Mouse (Mus musculus): ENCODE measurements around the gene Gm17087.

Gm17087 gene

DNA sequence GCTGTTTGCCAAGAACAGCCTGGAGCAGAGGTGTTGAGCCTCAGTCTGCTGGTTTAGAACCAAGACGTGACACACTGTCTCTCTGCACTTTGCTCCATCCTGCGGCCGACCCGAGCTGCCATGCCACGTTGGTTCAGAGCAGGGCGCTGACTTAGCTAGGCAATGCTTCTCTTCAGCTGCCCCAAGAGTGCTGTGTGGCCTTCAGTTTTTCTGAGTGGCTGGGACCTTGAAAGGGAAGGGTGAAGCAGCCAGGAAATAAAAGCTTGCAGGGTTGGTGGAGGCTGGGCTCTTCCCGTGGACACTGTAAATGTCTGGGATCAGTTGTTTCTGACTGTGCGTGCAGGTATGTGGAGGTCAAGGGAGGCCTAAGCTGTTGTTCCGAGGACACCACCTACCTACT is 20.4 kb downstream of the Gm17087 start:
- DNase-seq (ENCODE audit: low read depth): no peak

DNA sequence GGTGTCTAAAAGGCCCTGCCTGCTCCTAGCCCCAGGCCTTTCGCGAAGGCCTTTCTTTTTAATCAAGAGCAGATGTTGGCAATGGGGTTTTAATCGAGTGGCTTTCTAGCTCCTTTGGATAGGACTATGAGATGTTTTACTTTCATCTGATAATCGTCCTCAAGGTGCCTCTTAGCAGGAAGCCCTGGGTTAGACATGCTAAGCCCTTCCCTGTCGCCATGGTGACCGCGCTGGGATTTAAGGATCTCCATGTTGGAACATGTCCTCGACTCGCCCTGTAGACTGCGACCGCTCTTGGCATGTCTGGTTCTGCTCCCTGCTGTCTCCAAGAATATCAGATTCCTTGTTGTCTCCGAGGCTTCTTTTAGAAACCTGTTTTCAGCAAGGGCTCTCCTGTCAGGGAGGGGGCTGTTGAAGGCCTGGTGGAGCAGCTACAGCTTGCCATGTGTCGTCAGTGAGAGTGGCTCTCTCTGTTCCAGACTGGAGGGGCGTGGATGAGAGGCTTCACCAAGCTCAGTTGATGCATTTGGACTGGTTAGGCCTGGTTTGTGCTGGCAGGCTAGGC is 24.7 kb downstream of the Gm17087 start:
- no peak for DNase-seq (ENCODE audit: low read depth)

DNA sequence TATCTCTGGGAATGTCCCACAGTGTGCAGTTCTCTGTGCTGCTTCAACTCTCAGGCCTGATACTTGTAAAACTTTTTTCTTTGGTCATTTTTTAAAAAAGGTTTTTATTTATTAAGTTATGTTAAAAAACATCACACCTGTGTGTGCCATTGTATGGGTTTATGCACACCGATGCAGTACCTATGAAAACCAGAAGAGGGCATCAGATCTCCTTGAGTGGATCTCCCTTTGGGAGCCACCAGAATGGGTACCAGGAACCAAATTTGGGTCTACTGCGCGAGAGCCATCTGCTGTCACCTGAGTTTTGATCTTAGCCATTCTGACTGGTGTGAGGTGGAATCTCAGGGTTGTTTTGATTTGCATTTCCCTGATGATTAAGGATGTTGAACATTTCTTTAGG is 28.6 kb downstream of the Gm17087 start:
- peak; percentile 52 for DNase-seq (ENCODE audit: low read depth)

DNA sequence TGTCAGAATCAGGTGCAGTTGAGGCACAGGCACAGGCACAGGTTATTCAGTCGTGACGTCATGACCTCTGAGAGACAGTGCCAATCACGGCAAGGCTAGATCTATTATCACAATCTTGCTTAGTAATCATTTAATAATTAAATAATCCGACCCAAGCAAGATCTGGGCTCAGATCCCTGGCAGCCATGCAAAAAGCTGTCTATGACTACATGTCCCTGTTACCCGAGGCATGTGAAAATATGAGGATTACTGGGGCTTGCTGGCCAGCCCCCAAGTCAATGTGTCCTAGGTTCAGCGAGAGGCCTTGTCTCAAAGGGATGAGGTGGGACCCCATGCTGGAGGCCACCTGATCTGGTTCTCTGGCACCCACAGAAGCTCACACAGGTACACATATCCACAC is 30.2 kb downstream of the Gm17087 start:
- DNase-seq (ENCODE audit: low read depth): no peak

DNA sequence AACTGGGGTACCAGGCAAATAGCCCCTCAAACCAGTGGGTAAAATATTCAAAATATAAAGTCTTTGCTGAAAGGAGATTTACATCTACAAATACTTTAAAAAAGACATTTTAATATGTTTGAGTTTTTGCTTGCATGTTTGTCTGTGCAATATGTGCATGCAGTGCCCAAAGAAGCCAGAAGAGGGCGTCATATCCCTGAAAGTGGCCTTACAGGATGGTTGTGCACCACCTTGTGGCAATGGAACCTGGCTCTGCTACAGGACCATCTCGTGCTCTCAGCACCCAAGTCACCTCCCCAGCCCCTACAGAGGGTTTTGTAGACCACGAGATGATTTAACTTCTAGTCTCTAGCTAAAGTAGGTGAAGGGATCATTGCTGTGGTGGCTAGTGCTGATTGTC is 32.9 kb downstream of the Gm17087 start:
- peak; percentile 14 for DNase-seq (ENCODE audit: low read depth)

DNA sequence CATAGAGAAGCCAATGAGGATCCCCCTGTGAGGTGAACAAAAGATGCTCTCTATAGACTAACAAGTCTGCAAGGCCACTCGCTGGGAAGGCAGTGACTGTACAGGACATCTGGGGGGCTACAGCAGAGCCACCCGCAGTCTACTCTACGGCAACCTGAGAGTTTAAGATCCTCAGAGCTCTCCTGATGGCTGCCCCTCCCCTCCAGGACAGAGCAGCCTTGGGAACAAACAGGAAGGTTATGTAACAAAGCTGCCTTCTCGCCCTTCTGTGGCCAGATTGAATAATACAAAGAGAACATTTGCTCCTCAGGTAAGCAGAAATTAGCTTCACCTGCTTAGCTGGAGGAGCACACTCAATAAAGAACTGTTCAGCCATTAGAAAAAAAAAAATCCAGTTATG is 34.1 kb downstream of the Gm17087 start:
- DNase-seq (ENCODE audit: low read depth): no peak

DNA sequence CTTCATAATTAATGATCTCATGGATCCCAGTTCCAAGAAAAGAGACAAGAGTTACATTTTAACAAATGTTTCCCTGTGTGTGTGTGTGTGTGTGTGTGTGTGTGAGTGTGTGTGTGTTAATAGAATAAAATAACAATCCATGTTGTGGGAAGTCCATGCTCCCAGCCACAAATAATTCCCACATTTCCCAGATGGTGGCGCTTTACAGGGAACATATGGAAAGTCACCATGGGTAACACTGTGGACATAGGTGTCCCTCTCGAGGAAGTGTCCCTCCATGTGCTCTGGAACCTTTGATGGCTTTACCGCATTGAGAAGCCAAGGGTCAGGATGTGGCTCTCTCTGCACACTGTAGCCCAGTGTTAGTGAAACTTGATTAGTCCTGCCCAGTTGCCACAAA is 38.1 kb downstream of the Gm17087 start:
- no peak for DNase-seq (ENCODE audit: low read depth)

DNA sequence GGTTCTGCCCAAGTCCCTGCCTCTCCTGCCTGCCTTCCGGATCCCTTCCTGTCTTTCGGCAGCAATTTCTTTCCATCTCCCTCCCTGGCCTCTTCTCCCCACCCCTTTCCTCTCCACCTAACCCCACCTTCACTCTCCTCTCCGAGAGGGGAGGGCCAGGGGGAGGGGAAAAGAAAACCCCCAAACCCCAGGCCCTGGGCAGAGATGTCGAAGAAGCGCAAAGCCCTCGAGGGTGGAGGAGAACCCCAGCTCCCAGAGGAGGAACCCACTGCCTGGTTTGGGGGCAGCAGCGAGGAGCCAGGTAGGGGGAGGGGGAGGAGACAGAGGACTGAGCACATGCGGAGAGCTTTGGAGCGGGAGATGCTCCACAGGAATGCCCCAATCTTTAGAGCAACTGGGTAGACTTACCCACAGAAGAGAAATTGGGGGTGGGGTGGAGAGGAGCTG is 39.9 kb downstream of the Gm17087 start:
- DNase-seq (ENCODE audit: low read depth): no peak

DNA sequence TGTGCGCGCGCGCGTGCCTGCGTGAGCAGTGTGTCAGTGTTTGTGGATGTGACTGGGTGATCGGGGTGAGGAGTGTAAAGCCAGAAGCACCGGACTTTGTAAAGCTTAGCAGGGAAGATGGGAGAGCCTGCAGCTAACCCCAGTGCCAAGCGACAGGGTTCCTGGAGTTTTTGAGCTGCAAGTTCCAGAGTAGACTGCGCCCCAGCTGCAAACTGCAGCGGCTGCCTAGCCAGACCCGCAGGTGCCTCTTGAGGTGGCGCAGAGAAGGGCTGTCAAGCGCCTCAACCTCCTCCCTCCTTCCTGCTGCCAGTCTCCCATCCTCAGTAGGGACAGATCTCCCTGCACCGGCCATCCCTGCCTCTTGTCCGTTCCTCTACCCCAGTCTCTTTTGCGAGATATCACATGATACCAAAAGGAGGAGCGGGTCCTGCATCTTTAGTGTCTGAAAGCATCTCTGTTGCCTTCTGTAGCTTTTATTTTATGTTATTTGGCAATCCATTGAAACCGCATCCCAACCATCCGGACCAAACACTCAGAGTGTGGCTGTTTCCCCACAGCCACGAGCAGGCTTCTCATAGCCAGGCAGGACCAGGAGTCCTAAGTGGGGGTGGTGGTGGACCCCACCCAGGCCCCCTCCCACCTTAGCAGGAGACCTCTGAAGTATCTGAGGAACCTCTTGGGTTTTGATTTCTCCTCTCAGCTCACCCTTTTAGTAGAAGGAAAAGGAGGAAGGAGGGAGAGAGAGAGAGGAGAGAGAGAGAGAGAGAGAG is 40.6 kb downstream of the Gm17087 start:
- DNase-seq (ENCODE audit: low read depth): no peak

DNA sequence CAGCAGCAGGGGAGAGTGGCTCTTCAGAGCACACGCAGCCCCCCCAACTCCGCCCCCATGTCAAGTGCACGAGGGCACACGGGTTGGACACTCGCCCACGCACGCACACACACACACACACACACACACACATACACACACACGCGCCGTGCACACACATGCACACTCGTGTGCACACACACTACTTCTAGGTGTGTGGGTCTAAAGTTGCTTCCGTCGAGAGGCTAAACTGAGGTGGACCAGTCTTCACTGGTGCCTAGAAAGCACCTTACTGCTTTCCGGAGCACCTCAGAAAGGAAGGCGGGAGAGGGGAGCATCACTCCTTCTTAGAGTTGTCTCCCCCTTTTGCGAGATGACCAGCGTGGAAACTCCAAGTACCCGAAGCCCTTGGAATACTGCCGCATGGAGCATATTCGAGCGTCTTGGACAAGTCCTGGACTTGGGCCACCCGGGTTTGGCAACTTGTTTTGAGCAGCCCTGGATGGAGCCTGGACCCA is 41.5 kb downstream of the Gm17087 start, which contains the start of gene Pde10a:
Pde10a (plus strand) TSS at position 148 of the 497 bp plus-strand sequence.
- DNase-seq (ENCODE audit: low read depth): no peak

DNA sequence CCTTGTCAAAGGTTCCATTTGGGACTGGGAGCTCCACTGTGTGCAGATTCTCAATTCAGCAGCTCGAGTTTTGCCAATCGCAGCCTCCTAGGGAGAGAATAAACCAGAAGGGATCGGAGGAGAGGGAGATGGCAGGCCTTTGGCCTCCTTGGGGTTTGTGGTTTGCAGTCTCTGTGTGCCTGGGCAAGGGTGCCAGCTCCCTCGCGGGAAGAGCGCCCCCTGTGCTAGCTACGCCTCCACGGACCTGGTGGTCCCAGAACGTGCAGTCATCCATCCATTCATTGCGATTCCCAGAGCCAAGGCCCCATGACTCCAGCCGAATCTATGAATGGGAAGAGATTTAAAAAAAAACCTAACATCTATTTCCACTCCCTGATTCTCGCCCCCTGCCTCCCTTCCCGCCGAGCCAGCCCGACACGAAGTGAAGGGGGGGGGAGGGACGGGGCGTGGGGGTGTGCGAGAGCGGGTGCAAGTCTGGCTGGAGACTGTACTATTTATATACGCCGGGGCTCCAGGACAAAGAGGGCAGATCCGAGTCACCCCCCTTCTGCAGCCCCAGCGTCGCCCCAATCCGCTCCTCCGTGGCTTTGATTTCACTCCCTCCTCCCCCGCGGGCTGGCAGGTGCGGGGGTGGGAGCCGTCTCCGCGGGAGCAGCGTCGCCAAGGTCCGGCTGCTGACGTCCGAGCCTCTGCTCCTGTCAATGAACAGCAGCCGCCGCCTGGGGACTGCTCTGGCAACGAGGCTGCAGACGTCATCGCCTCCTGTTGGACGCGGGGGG is 42.2 kb downstream of the Gm17087 start:
- no peak for DNase-seq (ENCODE audit: low read depth)

DNA sequence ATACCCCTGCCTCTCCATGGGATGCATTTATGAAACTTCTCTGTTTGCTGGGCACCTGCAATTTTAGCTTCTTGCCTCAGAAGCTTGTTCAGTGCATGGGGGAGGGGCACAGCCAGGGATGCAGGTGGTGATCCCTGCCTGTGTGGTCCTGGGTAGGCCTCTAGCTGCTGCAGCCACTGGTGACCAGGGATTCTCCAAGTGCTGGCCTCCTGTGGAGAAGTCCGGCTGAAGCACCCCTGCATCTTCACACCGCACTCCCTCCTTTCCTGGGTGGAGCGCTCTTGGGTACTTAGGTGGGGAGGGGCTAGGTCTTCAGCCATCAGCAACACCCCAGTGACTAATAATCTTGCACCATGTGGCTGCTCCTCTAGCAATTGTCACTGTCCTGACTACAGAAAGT is 42.8 kb downstream of the Gm17087 start:
- DNase-seq (ENCODE audit: low read depth): no peak

DNA sequence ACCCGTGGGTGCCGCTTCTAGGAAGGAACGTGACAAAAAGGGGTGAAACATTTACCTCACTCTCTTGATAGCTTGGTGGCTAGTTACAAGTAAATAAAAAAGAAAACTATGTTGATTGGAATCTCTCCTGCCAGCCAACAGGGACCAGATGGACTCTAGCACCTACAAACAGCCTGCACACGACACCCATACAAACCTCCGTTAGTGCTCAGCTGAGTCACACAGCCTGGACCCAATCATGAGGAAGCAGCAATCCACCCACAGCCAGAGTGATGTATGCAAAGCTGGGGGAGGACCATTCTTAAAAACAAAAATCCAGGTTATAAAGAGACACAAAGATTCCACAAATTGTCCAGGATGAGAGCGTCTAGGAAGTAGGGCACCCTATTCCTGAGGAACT is 50.7 kb downstream of the Gm17087 start:
- DNase-seq (ENCODE audit: low read depth): no peak

Data from naive thymus-derived CD4-positive, alpha-beta T cell, adult 2 months (primary cell).